Mouse (Mus musculus): ENCODE data around the gene Senp1. TPM values are rescaled to one million over a fixed set of nuclear protein-coding genes. Genes with fewer than 3 reads are reported as not detected.
A peak's percentile ranks its signal among the peaks of the same experiment; 100 is the strongest.

Gene Senp1
- total RNA-seq (2022) = 1 to 10 TPM; 7.2 to 10.0 (median 8.5) TPM

DNA sequence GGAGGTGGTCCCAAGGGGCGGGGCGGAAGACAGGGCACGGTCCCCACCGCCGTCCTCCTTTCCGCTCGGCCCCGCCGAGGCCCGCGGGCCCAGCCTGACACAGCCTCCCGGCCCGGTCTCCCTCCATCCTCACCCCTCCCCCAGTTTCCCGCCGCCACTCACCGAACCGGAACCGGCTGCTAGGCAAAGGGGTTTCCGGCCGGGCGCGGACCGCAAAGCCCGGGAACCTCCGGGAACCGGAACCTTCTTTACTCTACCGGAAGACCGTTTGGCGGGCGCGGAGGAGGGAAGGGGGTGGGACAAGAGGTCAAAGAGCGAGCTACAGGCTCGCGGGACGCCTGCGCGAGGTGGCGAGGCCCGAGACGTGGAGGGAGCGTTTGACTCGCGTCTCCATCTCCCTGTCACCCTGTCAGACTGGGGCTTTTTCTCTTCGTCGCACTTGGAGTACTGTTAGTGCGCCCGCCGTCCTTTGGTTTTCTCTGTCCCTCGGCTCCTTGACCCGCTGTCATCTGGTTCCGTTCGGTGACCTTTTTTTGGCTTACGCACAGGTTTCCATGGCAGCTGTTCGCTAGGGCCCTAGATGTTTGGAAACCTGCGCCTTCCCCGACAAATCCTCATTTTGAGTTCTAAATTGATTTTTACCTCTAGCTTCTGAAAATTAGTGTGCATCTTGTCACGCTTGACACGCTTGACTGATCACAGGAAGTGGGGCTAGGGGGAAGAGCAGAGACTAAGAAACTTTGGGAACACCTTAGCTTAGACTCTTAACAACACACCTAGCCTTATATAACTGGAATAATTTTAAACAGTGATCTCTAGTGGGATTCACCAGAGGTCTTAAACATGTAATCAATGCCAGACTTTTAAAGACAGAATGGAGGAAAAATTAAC lies at the start of gene Senp1:
Senp1 (minus strand) TSS at position 624 of the 891 bp plus-strand sequence.
- DNase-seq (ENCODE audit: low spot score in 2 of 2) = peak; percentile 78 to 86

DNA sequence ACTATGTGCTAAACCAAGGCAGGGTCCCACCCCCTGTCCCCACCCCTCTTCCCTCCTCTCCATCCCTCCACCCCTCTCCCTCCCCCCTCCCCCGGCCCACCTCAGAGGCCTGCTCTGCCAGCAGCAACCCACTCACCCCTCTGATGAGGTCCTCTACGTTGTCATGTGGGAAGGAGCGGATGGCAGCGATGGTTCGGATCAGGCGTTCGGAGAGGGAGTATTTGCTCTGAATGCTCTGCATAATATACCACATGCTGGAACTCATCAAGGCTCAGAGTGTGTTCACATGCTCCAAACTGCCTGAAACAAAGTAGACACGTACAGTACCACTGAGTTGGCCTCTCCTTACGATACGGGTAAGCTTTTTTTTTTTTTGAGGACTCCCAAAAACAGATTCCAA lies 49.0 kb upstream of the Senp1 start:
- no peak for DNase-seq (ENCODE audit: low spot score in 2 of 2)

- DNase-seq (ENCODE audit: low spot score in 2 of 2) = no peak
Measured at GRCm38 (mm10) chr15:98140809-98141208, 47.3 kb upstream of the Senp1 start.

DNA sequence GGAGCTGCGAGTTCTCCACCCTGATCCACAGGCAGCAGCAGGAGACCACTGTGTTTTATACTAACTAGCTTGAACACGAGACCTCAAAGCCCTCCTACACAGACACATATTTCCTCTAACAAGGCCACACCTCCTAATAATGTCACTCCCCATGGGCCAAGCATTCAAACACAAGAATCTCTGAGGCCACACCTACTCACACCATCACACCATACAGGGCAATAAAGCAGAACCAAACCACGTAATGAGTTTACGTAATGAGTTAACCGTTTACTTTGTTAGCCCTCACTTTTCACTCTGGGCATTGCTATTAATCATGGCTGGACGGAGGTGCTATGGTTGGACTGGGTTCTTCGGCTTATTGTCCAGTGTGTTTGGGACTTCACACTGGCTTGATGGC lies 46.2 kb upstream of the Senp1 start:
- DNase-seq (ENCODE audit: low spot score in 2 of 2) = no peak

- DNase-seq (ENCODE audit: low spot score in 2 of 2) = no peak
Measured at GRCm38 (mm10) chr15:98136871-98137270, 43.3 kb upstream of the Senp1 start.

GRCm38 (mm10) chr15:98135671-98136070 lies 42.1 kb upstream of the Senp1 start:
- no peak for DNase-seq (ENCODE audit: low spot score in 2 of 2)

DNA sequence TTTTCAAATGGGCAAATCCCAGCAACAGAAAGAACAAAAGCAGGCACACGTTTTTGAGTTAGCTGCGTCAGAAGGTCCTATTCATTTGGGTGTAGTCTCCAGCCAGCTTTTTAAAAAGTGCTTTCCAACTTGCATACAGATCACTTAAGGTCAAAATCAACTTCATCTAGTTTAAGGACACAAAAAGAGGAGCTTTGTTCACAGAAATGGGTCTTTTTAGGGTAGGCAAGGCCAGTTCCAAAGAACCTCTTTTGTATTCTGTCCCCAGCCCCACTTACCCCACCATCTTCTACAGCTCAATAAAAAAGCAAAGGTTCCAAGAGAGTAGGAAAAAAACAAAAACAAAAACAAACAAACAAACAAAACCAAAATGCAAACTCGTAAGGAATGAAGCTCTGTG lies 41.1 kb upstream of the Senp1 start:
- DNase-seq (ENCODE audit: low spot score in 2 of 2) = no peak

GRCm38 (mm10) chr15:98134034-98134433 lies 40.5 kb upstream of the Senp1 start:
- no peak for DNase-seq (ENCODE audit: low spot score in 2 of 2)

GRCm38 (mm10) chr15:98133471-98133870 lies 39.9 kb upstream of the Senp1 start:
- peak in 1 of 2 experiments; percentile 60 for DNase-seq (ENCODE audit: low spot score in 2 of 2)

DNA sequence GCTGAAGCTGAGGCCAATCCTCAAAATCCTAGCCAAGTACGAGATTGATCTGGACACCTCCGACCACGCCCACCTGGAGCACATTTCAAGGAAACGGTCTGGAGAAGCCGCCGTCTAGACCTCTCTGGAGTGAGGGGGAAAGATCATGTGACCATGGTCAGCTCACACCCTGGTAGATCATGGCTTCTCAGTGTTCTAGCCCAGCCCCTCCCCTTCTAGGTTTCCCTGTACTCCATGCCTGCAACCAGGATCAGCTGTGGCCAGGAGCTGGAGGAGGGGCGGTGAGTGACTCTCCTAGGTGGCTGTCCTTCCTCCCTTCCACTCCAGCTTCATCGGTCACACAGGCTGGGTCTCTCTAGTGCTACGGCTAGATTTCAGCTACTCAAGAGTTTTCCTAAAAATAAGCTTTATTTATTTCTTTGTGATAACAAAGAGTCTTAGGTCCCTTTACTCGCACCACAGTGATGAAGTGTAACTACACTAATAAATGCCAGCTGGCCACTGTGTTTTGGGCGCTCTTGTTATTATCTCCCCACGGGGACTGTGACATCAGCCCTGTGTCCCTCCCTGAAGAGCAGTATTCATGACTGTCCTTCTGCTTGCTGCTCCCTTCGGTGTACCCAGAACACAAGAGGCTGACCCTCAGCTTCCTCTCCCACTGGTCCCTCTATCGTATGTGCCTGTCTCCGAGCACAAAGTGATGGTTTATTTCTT lies 38.6 kb upstream of the Senp1 start:
- DNase-seq (ENCODE audit: low spot score in 2 of 2) = no peak

- no peak for DNase-seq (ENCODE audit: low spot score in 2 of 2)
Measured at GRCm38 (mm10) chr15:98131451-98131850, 37.9 kb upstream of the Senp1 start.

DNA sequence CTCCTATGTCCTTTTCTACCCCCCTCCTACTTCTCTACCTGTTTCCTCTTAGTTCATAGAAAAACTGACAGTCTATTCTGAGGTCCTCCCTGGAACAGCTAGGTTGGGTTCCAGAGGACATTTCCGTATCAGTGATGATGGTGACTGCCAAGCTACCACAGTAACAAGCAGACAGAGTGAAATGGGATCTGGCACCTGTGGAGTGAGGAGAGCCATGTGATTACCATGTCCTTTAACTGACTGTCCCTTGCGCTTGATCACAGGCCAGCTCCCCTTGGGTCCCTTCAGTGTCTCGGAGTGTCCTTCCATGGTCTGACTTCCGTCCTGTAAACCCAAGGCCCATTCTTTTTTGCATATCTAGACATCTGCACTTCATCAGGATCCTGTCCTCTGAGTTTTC lies 37.5 kb upstream of the Senp1 start:
- DNase-seq (ENCODE audit: low spot score in 2 of 2) = peak; percentile 69 to 75

DNA sequence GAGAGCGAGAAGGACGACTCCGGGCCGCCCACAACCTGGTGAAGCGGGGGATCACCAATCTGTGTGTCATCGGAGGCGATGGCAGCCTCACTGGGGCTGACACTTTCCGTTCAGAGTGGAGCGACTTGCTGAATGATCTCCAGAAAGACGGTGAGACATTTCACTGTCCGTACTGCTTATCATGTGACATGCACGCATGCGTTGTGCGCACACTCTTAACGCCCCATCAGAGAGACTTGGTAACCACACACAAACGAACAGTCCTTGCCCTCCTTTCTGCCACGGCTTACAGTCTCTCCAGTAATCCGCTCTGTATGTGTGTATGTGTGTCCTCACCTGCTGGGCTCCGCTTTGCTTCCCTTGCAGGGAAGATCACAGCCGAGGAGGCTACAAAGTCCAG lies 27.3 kb upstream of the Senp1 start:
- no peak for DNase-seq (ENCODE audit: low spot score in 2 of 2)

DNA sequence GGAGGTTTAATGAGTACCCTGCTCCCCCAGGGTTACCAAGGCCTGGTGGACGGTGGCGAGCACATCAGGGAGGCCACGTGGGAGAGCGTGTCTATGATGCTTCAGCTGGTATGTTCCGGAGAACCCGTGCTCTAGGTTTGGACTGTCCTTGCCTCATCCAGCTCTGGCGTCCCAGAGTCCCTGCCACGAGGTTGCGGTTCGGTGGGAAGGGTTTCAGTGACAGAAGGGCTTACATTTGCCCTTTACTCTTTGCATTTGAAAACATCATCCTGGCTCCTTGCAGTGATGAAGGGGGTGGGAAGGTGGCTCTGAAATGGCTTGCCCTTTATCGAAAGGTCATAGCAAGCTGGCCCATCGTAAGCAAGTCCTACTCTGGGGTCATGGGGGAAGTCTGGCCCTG lies 25.8 kb upstream of the Senp1 start:
- peak; percentile 57 to 80 for DNase-seq (ENCODE audit: low spot score in 2 of 2)

GRCm38 (mm10) chr15:98116287-98116686 lies 22.7 kb upstream of the Senp1 start:
- no peak for DNase-seq (ENCODE audit: low spot score in 2 of 2)

DNA sequence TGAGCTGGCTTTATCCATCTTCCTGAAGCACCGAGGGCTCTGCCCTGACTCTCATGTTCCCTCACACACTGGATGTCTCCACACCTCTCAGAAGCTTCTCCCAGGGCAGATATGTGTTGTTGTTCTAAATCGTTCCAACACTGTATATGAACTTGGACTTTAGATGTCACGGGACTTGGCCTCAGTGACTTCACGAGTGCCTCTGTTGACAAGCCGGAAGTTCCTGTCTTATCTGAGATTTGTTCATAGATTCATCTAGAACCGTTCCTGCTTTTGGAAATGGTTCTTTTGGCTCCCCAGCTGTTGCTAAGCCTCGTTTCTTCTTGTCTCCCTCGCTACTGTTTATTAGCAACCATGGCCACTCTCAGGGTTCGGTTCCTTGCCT lies 22.2 kb upstream of the Senp1 start:
- DNase-seq (ENCODE audit: low spot score in 2 of 2) = no peak

DNA sequence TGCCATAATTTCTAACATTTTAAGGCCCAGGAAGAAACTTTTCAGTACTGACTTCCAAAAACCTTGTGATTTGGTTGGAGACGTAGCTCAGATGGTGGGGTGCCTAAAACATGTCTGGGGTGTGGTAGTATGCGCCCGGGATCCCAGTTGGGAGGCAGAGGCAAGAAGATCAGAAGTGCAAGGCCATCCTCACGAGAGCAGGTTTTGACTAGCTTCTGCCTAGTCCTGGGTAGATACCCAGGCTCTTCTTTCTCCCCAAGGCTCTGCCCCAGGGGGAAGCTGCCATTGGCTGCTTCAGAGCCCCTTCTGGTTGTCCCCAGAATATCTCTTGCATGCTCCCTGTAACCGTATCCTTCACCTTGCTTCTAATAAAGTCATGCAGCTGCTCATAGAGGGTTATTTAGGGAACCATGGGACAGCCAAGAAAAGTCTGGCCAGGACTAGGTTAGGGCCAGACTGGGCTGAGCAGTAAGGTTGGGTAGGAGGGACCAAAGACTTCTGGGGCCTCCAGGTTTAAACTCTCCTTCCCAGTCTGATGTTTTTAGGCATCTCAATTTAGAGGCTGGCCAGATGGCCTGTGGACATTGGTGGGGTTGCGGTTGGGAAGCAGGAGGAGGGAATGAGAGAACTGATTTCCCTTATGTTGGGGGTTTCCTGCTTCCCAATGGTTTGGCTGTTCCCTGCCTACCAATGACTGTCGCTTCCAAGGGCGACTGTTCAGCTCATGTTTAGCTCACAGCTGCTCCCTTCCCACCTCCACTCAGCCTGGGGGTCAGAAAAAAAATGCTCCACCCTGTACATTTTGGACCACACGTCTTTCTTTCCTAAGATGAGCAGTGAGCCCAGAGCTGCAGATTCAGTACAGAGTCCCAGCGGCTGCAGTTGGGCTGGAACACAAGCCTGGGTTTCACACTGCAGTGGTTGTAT lies 21.6 kb upstream of the Senp1 start:
- DNase-seq (ENCODE audit: low spot score in 2 of 2) = peak; percentile 50 to 69

- peak; percentile 56 to 59 for DNase-seq (ENCODE audit: low spot score in 2 of 2)
Measured at GRCm38 (mm10) chr15:98114098-98114851, 20.7 kb upstream of the Senp1 start.

DNA sequence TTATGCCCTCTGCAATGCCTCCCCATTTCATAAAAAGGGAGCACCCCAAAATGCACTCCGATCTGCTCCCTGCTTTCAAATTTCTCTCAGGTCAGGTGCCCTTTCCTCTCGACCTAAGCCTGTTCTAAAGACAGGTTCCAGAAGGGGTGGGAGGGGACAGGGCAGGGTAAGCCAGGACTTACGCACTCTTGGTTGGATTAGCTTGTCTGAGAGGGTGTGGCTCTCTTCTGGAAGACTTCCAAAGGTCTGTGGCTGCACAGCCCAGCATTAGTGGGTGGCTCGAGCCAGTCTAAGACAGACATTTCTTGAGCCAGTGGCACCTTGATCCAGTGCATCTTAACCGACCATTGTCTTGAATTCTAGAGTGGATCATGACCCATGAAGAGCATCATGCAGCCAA lies 18.2 kb upstream of the Senp1 start:
- peak; percentile 48 to 68 for DNase-seq (ENCODE audit: low spot score in 2 of 2)

DNA sequence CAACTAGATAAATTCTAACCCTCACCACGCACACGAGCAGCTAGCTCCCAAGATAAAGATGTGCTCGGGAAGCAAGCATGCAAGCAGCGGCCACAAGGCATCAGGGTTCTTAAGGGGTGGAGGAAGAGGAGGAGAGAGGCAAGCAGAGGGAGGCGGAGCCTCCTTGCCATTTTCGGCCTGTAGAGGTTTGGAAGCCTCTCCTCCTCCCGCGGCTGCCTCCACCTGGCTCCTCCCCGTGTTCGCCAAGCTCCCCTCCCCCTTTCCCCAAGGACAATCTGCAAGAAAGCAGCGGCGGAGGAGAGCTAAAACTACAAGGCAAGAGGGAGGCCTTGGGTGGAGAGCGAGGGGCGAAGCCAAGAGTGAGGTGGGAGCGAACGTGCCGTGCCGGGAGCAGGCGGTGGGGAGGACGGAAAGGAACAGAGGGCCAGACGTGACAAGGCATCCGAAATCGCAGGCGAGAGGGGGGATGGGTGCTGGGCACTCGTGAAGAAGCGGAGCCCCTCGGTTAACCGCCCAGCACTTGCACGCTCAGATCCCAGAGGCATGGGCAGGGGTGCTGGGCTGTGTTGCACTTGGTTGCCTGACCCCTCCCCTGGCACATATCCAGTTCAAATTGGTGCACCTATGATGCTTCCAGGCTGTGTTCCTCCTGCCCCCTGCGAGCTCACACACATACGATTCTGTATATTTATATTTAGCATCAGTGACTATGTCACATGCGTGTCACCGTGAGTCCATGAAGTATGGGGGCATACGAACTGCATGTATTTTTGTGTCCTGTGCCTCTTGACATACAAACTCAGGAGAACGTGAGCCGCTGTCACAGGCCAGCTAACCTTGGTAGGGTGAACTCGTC lies 15.0 kb upstream of the Senp1 start:
- peak; percentile 80 to 87 for DNase-seq (ENCODE audit: low spot score in 2 of 2)

All from gastrocnemius, adult 8-10 months (tissue).